Mouse (Mus musculus) regulatory T cell (primary cell): ENCODE data around the gene Tex38.

ENCODE experiments used
- in situ Hi-C: fragments of 300-600 bp; cut with MboI, MseI; formaldehyde crosslinking; loops from one replicate; pipeline ENCODE4 v1.15.1; 2025; ENCODE audit warnings: high pct_unique_total_duplicates

The Tex38 gene

DNA sequence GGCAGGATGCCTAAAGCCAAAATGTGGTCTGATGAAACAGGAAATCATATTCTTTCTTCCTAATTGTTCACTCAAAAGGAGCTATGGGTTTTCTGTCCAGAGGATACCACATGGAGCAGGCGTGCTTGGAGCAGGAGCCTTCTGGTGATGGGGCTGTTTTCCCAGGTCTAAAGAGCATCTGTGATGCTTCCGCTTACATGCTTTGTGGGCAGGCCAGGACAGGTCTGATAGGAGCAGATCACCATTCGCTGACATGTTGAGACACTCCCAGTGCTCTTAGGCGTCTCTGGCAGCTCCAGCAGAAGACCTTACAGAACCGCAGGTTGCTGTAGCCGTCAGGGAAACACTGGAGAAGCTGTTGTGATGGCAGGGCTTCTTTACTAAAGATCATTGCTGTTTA lies 5.8 kb downstream of the Tex38 start:
- in situ Hi-C loops = no loop called here

DNA sequence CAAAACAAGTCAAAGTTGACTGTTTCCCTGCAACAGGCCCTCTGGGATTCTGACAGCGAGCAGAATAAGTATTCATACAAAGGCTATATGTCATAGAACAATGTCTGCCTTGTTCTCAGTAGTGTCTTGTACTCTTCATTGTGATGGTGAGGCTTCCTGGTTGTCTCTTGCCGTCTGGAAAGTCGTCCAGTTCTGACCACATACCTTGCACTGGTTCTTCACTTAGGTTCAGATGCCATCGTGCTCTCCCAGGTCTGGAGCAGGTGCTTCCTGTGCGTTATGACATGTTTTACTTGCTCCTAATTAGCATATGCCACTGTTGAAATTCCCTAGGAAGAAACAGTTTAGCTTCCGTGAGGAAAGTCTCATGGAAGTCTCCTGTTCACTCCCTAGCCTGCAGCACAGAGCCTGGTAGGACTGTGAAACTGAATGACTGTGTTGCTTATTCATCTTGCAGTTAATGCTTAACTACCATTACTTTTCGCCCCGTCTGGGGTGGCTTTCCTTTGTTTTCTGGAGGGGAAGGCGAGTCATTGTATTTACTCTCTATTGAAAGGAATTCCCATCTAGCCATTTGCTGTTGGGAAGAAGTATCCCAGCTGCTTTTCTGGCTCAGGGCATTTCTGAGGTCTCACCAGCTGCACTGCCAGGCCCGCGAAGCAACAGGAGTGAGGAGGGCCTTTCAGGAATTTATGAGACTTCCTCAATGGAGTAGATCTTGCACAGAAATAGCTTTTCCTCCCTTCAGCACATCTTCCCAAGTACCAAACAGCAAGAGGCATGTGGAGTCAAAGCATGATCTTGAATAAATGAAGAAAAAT lies 13.0 kb downstream of the Tex38 start:
- in situ Hi-C loops = no loop called here

DNA sequence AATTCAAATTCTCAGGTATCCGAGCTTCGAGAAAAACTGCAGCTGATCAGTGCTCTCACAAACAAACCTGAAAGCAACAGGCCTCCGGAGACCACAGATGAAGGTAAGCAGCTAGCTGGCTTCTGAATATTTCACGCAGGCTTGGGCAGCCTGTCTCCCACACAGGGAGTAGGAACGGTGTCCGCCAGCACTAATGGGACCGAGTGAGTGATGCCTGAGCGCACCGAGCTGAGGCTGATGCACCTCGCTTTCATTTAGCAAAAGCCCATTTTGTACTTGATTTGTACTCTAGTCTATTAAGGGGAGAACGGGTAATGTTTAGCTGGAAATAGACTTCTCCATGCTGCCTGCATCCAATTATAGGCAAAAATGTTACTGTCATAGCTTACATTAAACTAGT lies 16.2 kb downstream of the Tex38 start:
- in situ Hi-C loops = no loop called here

DNA sequence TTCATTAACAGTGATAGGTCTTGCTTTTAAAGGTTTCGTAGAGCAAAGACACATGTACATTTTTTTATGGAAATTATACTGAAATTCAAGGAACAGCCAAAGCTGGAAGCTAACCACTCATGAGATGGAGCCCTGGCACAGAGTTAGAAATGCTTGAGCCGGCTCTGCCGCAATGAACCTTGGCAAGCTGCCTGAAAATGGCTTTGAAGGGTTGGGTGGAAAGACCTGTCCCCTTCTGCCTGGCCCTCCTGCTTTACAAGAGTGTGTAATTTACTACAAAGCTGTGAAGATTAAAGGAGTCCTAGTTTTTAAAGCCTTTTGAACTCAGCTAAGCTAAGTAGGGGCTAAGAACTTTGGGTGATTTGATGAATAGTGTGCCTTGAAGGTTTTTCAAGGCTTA lies 19.6 kb downstream of the Tex38 start:
- in situ Hi-C loops = no loop called here

DNA sequence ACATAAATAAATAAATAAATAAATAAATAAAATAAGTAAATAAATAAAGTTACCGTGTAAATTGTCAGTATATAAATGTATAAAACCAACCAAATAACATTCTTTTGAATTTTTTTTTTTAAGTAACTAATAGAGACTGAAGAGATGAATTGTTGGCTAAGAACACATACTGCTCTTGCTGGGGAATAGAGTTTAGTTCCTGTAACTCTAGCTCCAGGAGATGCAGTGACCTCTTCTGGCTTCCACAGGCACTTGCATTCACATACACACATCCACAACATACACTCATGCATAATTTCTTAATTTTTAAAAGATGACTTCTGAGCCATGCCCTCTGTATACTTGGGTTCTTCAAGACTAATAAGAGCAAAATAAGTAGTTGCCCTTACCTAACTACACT lies 26.0 kb downstream of the Tex38 start:
- in situ Hi-C loops = no loop called here

DNA sequence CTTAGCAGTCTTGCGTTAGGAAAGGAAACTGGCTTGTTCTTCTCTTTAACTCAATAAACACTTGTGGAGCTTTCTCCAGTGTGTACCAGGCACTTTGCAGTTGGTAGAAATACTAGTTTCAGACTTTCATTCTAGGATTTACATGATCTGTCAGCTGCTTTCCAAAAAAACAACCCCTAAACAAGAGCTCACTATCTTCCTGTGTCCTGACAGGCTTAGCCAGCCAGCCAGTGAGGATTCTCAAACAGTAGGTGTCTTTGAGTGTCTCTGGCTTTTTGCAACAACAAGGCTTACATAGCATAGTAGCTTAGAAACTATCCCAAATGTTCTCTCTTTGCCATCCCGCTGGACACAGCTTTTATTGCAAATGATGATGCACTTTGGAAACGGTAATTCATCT lies 26.7 kb downstream of the Tex38 start:
- in situ Hi-C loops = no loop called here

DNA sequence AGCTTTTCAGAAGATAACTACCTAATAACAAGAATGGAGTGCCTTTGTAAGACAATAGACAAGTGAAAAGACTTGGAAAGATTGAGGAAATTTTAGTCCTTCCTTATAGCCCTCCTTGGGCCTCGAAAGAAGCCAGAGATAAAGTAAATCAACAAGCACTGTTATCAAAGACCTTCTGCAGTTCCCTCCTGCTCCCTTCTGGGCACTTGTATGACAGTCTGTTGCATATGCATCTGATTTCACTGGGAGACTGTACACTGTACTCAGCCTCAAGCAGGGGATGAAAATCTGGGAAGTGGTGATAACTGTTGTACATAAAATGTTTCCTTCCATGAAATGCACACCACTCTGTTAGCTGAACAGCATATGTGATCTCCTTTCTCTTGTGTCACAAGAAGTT lies 31.5 kb downstream of the Tex38 start:
- in situ Hi-C loops = no loop called here

DNA sequence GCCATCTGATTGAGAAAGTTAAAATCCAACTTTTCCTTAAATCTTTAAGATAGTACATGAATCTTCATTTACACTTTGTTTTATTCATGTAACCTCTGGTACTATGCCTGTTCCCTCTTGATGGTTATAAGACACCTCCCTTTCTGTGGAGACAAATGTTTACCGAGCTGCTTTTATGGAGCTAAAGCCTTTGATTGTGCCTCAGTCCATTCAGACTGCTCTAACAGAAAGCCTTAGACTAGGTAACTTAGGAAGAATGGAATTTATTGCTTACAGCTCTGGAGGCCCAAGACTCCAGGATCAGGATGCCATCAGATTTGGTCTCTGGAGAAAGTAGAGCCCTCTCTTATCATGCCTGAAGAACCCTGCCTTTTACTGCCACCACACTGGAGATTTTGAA lies 32.6 kb downstream of the Tex38 start:
- in situ Hi-C loops = no loop called here

DNA sequence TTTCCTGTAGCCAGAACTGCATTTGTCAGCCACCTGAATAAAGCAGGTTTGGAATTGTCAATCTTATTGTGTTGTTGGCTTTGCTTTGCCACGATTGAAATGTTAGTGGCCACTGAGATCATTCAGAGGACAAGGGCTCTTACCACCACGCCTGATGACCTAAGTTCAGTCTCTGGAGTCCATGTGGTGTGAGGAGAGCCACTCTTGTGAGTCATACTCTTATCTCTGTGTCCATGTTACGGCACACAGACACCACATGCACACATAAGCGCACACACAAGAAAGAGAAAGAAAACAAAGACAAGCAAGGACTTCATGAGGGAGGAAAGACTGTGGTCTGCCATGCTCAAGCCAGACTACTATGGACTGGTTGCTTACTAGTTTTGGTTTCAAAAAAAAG lies 37.7 kb downstream of the Tex38 start:
- in situ Hi-C loops = loop anchor here (5.0 kb wide), 1 partner anchor 39 kb away; the partner anchor contains the start of genes Atpaf1 and Tex38

DNA sequence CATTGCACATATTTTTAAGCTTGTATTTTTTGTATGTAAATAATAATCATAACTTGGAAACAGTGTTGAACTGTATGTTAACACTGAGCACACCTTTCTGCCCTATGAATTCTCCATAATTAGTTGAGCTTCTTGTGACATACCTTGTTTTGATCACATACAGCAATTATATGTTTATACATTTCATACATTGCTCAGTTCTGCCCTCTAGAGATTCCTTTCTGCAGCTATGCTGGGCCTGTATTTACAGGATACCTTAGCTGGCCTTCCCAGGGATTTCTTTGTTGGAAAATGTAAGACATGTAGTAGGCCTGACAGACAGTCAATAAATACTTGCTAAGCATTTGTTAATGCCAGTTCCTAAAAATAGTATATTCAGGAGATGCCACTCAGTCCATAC lies 38.2 kb downstream of the Tex38 start:
- in situ Hi-C loops = loop anchor here (5.0 kb wide), 1 partner anchor 40 kb away; the partner anchor contains the start of genes Atpaf1 and Tex38

DNA sequence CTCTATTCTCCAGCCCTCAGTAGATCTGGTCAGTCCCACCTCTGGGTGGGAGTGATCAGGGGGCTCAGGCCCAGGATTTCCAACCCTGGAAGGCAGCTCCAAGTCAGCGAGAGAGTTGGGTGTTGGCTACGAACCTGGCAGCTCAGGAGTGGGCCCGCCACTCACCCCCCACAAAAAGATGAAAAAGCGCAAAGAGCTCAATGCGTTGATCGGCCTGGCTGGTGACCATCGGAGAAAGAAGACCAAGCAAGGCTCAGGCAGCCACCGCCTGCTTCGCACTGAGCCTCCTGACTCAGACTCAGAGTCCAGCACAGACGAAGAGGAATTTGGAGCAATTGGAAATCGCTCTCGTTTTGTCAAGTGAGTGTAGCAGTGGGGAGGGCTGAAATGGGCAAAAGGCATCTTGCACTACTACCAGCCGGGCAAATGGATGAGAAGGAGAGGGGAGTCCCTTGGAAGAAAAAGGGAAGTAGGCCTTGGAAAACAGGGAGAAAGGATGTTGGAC lies 42.3 kb downstream of the Tex38 start:
- in situ Hi-C loops = loop anchor here (5.0 to 10.0 kb wide), 2 partner anchors 94 to 216 kb away; no protein-coding TSS in a partner anchor

DNA sequence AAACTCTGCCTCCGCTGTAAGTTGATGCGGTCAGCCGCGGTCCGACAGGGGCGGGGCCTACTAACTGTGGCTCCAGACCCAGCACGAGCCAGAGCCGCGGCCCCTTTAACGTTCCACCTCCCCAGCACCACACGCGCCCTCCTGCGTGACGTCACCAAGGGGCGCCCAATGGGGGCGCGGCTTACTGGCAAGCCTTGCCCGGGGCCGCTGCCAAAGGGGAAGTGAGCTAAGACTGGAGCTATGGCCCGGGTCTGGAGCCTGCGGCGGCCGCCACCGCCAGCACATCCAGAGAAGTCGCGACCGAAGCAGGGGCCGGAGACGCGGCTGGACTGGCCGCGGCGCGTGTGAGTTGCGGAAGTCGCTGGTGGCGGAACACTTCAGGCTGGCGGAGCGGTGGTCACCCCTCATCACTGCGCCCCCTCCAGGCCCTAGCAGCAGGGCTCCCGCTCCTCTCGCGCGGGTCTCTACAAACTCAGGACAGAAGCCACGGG lies 43.2 kb downstream of the Tex38 start, which contains the start of gene Efcab14:
TSS of gene Efcab14 (plus strand) at position 194 of the 491 bp plus-strand sequence.
- in situ Hi-C loops = loop anchor here (5.0 to 10.0 kb wide), 2 partner anchors 95 to 217 kb away; no protein-coding TSS in a partner anchor

DNA sequence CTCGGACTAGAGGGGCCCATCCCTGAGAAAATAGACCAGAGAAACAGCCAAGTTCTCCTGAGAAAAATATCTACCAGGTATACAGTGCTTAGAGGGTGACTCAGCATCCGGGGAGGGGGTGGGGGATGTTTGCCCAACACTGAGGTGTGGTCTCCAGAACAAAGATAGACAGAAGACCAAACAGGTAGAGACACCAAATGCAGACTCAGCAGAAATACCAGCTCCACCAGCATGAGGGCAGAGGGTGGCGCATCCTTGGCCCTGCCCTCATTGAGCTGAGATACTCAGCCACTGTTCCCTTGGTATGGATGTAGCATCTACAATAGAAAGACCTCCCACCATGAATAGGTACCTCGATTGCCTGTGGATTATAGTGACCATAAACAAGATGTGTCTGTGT lies 46.0 kb downstream of the Tex38 start:
- in situ Hi-C loops = loop anchor here (5.0 to 10.0 kb wide), 2 partner anchors 97 to 220 kb away; no protein-coding TSS in a partner anchor

DNA sequence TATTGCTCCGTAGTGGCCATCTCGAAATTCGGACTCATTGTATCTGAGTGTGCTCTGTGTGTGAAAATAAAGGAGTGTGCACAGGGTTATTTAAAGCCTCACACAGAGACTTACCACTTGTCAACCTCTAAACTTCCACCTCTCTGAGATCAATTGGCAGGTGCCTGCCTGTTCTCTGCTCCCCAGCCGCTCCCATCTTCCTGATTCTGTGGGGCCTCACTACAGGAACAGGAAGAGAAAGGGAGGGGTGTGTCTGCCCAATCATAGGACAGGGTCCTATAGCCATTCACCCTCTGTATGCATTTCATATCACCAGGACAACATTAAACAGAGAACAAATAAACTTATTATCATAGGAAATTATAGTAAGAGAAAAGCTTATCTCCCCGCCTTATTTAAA lies 47.1 kb downstream of the Tex38 start:
- in situ Hi-C loops = loop anchor here (10.0 kb wide), 1 partner anchor 221 kb away; no protein-coding TSS in a partner anchor

DNA sequence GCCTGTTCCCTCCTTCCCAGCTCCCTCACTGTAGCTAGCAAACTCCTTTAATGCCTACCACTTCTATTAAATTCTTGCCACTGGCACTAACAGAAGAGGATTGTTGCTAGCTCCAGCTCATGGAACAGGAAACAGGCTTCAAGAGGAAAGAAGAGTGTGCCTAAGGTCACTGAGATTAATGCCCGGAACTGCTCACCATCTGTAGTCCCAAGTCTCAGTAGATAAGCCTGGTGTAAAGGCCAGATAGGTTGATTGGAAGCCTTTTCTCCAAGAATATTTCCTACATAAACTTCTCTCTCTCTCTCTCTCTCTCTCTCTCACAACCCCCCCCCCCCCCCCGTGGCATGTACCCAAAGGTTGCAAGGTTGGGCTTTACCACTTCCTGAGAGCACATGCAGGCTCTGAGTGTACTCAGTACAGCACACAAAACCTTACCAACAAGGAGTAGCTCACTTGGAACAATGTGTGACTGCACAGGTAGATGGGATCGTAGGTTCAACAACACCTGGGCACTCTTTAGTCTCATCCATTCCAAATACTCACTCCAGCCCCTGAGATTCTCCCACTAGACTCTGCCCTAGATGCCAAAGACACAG lies 48.5 kb downstream of the Tex38 start:
- in situ Hi-C loops = loop anchor here (10.0 kb wide), 1 partner anchor 222 kb away; no protein-coding TSS in a partner anchor

DNA sequence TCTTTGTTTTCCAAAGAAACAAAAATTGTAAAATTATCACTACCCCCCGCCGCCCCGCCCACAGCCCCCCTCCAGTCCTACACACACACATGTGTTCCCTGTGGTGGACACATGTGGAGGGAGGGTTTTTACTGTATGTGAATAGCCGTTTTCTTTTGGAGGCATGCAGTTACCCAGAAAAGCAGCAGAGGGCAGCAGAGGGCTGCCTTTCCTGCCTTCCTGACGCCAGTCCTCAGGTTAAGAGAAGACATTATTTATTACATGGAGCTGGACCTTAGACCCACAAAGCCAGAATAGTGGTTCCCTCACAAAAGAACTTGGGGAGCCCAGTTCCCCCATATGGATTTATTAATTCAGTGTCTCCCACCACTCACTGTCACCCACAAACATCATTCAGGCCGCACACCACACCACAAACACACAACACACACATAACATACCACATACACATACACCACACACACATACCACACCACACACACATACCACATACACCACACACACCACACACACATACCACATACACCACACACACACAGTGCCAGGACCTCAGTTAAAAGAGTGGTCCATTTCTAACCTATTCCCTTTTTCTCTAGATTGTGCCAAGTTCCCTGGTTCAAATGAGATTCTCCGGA lies 49.1 kb downstream of the Tex38 start:
- in situ Hi-C loops = loop anchor here (10.0 kb wide), 1 partner anchor 223 kb away; no protein-coding TSS in a partner anchor
